Mouse (Mus musculus): ENCODE data around the gene 4930435E12Rik. TPM values are rescaled to one million over a fixed set of nuclear protein-coding genes. Genes with fewer than 3 reads are reported as not detected.

4930435E12Rik gene
- total and polyA plus RNA-seq, 3 experiments, result not detected

DNA sequence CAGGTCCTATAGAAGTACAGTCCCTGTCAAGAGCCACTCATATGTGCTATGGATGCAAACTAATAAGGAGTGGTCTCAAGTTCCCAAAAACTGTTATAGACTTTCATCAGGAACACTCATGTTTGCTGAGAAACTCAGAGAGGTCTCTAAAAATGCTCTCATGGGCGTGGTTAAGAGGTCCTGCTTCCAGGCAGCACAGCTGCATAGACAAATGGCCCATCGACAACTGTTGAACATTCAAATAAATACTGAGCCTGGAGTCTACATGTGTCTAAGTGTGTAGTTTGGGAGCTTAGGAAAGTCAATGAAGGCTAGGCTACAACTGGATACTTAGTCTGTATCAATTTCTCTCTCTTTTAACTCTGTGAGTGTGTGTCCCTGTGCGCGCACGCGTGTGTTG is 57.4 kb downstream of the 4930435E12Rik start:
- dilution Hi-C loops (cut with MboI; ENCODE audit: extremely low pct_ligation_motif_present, extremely low pct_unique_long_range_greater_than_20kb, low sequenced_read_pairs) (no loop called here), in situ Hi-C loops (cut with MboI; ENCODE audit: low pct_ligation_motif_present, low pct_unique_long_range_greater_than_20kb, low sequenced_read_pairs) (no loop called here)
- Histone ChIP-seq H3K36me3 (replicated peaks in 1 of 2; ENCODE audit: control insufficient read depth in 1 of 2, insufficient read depth in 1 of 2, low read length in 1 of 2) (no peaks in the 10 kb centered on the region), H3K27ac (ENCODE audit: insufficient read depth, low read depth) (no peak overlapping the region), H3K79me2 (replicated peaks; ENCODE audit: control insufficient read depth, extremely low read depth, insufficient read depth, poor library complexity, severe bottlenecking) (no peaks in the 10 kb centered on the region), H3K4me3 (replicated peaks in 1 of 3; ENCODE audit: low read depth in 2 of 3, low read length in 2 of 3, poor library complexity in 1 of 3) (no peak overlapping the region), H3K4me1 (ENCODE audit: control insufficient read depth in 1 of 2, insufficient read depth in 2 of 2) (no peaks in the 10 kb centered on the region), H3K4me2 (ENCODE audit: insufficient read depth, low read depth, poor library complexity, severe bottlenecking) (no peak overlapping the region), H3K27me3 (replicated peaks) (peaks cover 5% of the 10 kb centered on the region), H3K9me3 (replicated peaks; ENCODE audit: low read length) (no peaks in the 10 kb centered on the region), H3K9ac (ENCODE audit: insufficient read depth, low read depth) (no peak overlapping the region)
- no peak for TF ChIP-seq SIN3A (IDR thresholded peaks at IDR 0.05; ENCODE audit: low read length)
- TF ChIP-seq ZC3H11A (IDR thresholded peaks at IDR 0.05; ENCODE audit: low read depth, low read length), result no peak
- TF ChIP-seq NELFE (IDR thresholded peaks at IDR 0.05; ENCODE audit: low read depth, low read length), result no peak
- TF ChIP-seq RCOR1 (conservative IDR thresholded peaks at IDR 0.05; ENCODE audit: low read depth, low read length), result no peak
- TF ChIP-seq MAX (IDR thresholded peaks at IDR 0.05; ENCODE audit: low read length), result no peak
- TF ChIP-seq MXI1 (IDR thresholded peaks at IDR 0.05; ENCODE audit: low read depth, low read length), result no peak
- TF ChIP-seq PAX5 (IDR thresholded peaks at IDR 0.05; ENCODE audit: low read length), result no peak
- TF ChIP-seq KAT2A (IDR thresholded peaks at IDR 0.05; ENCODE audit: insufficient replicate concordance, low read length), result no peak
- no peak for TF ChIP-seq HCFC1 (IDR thresholded peaks at IDR 0.05; ENCODE audit: low read depth, low read length)
- TF ChIP-seq EP300 (IDR thresholded peaks at IDR 0.05; ENCODE audit: low read length), result no peak
- DNase-seq (ENCODE audit: extremely low read depth), result no peak

DNA sequence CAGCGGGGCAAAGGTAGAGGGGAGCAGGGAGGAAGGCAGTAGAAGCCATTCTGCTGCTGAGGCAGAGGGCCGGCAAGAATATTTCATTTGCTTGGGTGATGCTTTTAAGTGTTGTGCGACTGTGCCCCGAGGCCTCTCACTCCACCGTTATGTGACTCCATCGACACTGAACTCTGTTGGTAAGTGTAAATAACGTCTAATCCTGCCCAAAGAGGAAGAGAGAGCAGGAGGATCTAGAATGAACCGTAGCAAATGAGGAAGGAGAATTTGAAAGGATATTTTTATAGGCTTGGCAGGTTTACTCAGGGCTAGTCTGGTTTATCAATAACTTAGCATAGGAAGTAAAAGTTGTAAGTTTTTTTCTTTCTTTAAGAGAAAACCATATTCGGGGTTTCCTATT is 59.0 kb downstream of the 4930435E12Rik start:
- H3K9me3 ChIP-seq (replicated peaks; ENCODE audit: low read length), result no peaks in the 10 kb centered on the region
- no peak for TF ChIP-seq ZNF384 (IDR thresholded peaks at IDR 0.05; ENCODE audit: low read depth, low read length)
- no peak for TF ChIP-seq IRF4 (IDR thresholded peaks at IDR 0.05; ENCODE audit: low read depth, low read length)
- no peak for TF ChIP-seq JUN (IDR thresholded peaks at IDR 0.05; ENCODE audit: insufficient read depth, low read depth, low read length)
- no peak for TF ChIP-seq USF2 (conservative IDR thresholded peaks at IDR 0.05; ENCODE audit: low read depth, low read length)
- TF ChIP-seq POLR2A (IDR thresholded peaks at IDR 0.05; ENCODE audit: low read depth, low read length), result no peak
- no peak for TF ChIP-seq KAT2A (IDR thresholded peaks at IDR 0.05; ENCODE audit: insufficient replicate concordance, low read length)
- TF ChIP-seq TBP (conservative IDR thresholded peaks at IDR 0.05; ENCODE audit: low read depth, low read length), result no peak
- TF ChIP-seq ZC3H11A (IDR thresholded peaks at IDR 0.05; ENCODE audit: low read depth, low read length), result no peak
- no peak for TF ChIP-seq SMC3 (IDR thresholded peaks at IDR 0.05; ENCODE audit: low read depth, low read length)
- TF ChIP-seq JUND (conservative IDR thresholded peaks at IDR 0.05; ENCODE audit: low read depth, low read length), result no peak
- TF ChIP-seq PAX5 (IDR thresholded peaks at IDR 0.05; ENCODE audit: low read length), result no peak
- no peak for TF ChIP-seq SIN3A (IDR thresholded peaks at IDR 0.05; ENCODE audit: low read length)
- no peak for TF ChIP-seq BHLHE40 (IDR thresholded peaks at IDR 0.05; ENCODE audit: low read depth, low read length)
- TF ChIP-seq ELF1 (IDR thresholded peaks at IDR 0.05; ENCODE audit: low read depth, low read length), result no peak
- no peak for TF ChIP-seq ZKSCAN1 (IDR thresholded peaks at IDR 0.05; ENCODE audit: borderline replicate concordance, low read depth, low read length)
- no peak for TF ChIP-seq MAZ (IDR thresholded peaks at IDR 0.05; ENCODE audit: low read depth, low read length)
- TF ChIP-seq CTCF (conservative IDR thresholded peaks at IDR 0.05 in 1 of 2, IDR thresholded peaks at IDR 0.05 in 1 of 2; ENCODE audit: low read depth in 2 of 2, low read length in 2 of 2), result no peak
- H3K79me2 ChIP-seq (replicated peaks; ENCODE audit: control insufficient read depth, extremely low read depth, insufficient read depth, poor library complexity, severe bottlenecking), result no peaks in the 10 kb centered on the region
- no peaks in the 10 kb centered on the region for H3K36me3 ChIP-seq (replicated peaks in 1 of 2; ENCODE audit: control insufficient read depth in 1 of 2, insufficient read depth in 1 of 2, low read length in 1 of 2)
- H3K9ac ChIP-seq (ENCODE audit: insufficient read depth, low read depth), result no peak overlapping the region
- in situ Hi-C loops (cut with MboI; ENCODE audit: low pct_ligation_motif_present, low pct_unique_long_range_greater_than_20kb, low sequenced_read_pairs), result no loop called here
- peaks cover 5% of the 10 kb centered on the region for H3K27me3 ChIP-seq (replicated peaks)
- no peak overlapping the region for H3K4me3 ChIP-seq (replicated peaks in 1 of 3; ENCODE audit: low read depth in 2 of 3, low read length in 2 of 3, poor library complexity in 1 of 3)
- no peak overlapping the region for H3K4me2 ChIP-seq (ENCODE audit: insufficient read depth, low read depth, poor library complexity, severe bottlenecking)
- H3K27ac ChIP-seq (ENCODE audit: insufficient read depth, low read depth), result no peak overlapping the region
- dilution Hi-C loops (cut with MboI; ENCODE audit: extremely low pct_ligation_motif_present, extremely low pct_unique_long_range_greater_than_20kb, low sequenced_read_pairs), result no loop called here
- DNase-seq (ENCODE audit: extremely low read depth), result no peak
- no peaks in the 10 kb centered on the region for H3K4me1 ChIP-seq (ENCODE audit: control insufficient read depth in 1 of 2, insufficient read depth in 2 of 2)
